Mouse (Mus musculus) bone marrow, adult 2 months (tissue): ENCODE results near the gene Rps19.

Source experiments
- CTCF ChIP-seq: fragments of 200-500 bp; IDR thresholded peaks from 2 replicates; pipeline ENCODE4 v1.5.1; 2011; ENCODE audit warnings: low read length, control low read depth; ENCODE audit not compliant: control insufficient read depth, insufficient read depth
- POLR2A ChIP-seq: fragments of 200-500 bp; IDR thresholded peaks from 2 replicates; pipeline ENCODE4 v1.6.1; 2011; ENCODE audit warnings: low read depth, mild to moderate bottlenecking, control low read depth, low read length, borderline replicate concordance; ENCODE audit not compliant: control insufficient read depth

GRCm38 (mm10) chr7:24903444-24903825 is 19.3 kb downstream of the Rps19 start:
- no peak for TF ChIP-seq POLR2A
- no peak for TF ChIP-seq CTCF
